Mouse (Mus musculus) layer of hippocampus, postnatal 25 days (tissue): ENCODE results near the gene Elovl6. TPM values are rescaled to one million over a fixed set of nuclear protein-coding genes. Genes with fewer than 3 reads are reported as not detected.

Experiments
- DNase-seq, 2 experiments: peaks; one replicate each; pipeline ENCODE4 v3.0.0; 2022; ENCODE audit warnings: mixed read lengths in 2 of 2, low spot score in 1 of 2; ENCODE audit errors: extremely low spot score in 1 of 2
- total RNA-seq, 2 experiments: library from RNA; stranded (reverse); gene quantifications; 2 replicates each; pipeline ENCODE4 v1.2.3; 2021

The Elovl6 gene
- total RNA-seq, 2 experiments from 2014 or later, result 37.8 to 40.8 TPM

DNA sequence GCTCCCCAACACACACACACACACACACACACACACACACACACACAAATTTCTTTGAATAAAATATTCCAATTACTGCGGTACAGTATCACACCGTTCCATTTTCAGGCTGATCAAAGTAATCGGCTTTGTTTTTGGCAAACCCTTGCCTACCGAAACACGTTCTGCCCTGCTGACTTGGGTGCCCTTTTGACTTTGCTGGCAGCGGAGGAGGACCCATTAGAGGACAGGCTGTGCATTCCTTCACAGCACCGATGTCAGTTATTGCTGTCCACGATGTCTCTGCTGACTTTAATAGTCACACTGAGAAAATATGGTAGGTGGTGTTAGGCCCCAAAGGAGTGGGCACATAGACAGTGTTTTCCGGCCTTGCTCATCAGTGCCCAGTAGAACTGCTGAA is 60.8 kb downstream of the Elovl6 start:
- DNase-seq, result no peak

DNA sequence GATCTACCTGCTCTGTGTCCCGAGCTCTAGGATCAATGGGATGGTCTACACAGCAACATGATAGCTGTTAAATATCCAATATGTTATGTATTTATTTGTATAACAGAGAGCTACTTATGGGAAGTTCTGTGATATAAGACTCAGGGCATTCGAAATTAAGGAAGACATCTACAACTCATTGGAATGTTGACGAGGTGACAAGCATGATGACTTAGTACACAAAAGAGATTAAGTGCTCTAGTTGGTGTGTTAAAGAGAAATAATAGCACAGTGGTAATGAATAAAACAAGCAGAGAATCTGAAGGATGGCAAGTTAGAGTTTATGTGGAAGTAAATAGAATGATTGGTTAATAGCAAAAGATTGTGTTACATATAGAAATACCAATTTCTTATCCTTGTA is 61.6 kb downstream of the Elovl6 start:
- no peak for DNase-seq

DNA sequence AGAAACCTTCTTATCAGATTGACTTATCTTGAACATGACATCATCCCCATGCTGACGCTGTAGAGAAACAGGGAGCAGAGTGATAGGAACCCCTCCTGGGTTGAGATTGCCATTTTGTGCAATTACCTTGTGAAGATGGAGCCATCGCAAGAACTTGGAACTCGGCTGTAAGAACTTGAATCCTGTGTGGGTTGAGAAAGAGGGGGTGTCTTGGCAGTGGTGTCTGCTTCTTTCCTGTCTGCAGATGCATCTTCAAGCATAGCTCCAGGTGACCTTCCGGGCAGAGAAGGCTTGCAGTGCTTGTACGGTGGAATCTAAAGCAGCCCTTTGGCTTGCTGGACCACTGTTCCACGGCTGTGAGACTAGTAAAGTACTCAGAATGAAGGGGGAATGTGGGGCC is 63.9 kb downstream of the Elovl6 start:
- DNase-seq, result no peak

DNA sequence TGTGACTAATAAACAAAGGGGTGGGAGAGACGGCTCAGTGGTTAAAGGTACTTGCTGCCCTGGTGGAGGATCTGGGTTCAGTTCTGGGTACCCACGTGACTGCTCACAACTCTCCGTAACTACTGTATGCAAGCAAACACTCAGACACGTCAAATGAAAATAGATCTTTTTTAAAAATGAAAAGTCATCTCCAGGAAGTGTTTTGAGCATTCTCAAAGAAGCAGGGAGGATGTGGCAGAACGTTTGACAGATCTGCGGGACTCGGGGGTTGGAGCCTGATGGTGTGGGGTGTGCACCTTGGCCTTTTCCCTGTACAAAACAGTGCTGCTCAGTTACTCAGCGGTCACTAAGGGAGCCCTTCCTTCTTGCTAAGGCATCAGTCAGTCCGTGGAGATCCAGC is 70.1 kb downstream of the Elovl6 start:
- no peak for DNase-seq

DNA sequence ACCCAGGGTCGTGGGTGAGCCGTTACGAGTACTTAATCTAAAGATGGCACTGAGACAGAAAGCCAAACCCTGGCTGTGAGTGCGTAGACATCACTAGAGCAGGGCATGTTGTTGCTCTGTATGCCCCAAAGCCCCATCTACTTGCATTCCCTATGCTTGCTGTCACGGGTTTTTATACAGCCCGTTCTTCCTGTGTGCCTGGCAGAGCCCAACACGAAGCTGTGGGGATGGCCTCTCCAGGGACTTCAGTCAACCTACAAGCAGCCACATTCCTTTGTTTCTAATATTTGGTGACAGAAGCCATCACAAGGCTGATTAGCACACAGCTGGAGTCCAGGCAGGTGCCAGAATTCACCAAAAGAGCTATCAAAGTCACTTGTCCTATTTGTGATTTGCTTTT is 73.3 kb downstream of the Elovl6 start:
- DNase-seq, result no peak

DNA sequence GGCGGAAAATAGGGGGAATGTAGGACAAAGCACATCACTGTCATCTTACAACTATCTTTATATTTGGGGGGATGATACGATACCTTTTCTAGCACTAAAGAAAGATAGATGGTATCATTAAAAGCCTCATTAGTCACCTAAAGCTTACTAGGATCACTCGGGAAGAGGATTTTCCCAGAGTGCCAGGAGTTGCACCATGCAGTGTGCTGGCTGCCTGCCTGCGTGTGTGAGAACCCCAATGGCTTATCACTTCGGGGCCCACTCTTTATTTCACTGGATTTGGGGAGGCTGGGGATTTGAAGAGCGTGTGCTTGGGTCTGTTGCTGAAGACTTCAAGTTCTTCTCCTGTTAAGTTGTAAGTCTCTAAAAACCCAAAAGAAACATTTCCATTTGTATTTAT is 73.8 kb downstream of the Elovl6 start:
- no peak for DNase-seq

DNA sequence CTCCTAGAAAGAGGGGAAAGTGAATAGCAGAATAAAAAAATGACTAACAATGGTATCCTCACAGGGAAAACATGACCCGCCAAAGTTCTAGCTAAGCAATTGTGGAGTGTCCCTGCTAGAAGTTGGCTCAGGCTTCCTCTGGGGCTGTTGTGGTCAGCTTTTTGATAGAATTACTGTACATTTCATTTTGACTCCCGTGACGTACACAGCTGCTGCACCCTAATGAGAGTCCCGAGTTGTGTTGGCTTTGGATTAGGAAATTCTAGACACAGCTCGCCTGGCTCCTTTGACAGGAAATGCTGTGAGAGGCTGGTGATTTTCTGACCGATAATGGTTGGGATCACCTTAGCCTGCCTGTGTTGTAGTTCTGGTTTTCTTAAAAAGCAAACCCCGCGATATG is 79.5 kb downstream of the Elovl6 start:
- DNase-seq, result no peak

DNA sequence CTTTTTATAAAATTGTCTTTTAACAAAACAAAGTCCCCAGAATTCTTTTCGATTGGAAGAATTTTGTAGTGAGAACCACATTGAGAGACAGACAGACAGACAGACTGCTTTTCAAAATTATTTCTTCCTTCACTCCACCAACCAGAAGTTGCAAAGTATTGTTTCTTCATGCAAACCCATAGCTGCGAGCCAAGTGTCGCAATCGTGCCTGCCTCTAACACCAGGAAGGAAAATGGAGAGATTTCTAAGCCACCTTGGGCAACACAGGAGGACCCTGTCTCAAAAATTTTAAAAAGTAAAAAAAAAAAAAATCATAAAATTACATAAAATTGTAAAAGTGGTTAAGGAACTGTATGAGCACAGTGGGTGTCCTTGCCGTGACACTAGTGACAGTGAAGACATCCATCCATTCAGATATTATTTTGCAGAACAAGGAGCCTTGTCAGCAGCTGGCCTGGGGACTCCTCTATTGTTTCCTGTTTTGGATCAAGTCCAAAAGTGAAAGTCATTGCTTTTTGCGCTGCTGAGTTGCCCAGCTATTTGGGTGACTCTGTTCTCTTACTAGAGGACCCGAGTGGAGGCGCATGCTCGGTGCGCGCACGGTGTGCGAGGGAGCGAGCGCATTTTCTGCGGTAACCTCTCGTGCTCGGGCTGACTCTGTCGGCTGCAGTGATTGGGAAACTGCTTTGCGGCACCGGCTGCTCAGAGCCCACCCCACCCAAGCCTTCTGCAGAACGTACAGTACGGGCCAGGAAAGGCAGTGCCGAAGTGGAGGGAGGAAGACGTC is 80.3 kb downstream of the Elovl6 start:
- peak in 1 of 2 experiments; percentile 44 for DNase-seq

DNA sequence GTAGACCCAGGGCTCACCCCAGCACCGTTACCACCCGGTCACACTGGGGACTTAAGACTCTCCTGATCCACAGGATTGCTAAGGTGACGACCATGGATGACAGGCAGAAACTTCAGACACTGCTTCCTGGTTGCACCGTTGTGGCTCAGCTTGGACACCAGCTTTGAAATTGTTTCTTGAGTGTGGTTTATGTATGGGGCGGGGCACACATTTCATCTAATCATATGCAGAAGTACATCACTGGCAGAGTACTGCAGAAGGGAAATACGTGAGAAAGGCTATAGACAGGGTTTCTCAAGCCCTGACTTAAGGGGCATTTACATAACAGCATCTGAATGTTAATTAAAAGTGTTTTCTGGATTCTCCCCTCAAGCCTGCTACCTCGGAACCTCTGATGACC is 81.6 kb downstream of the Elovl6 start:
- no peak for DNase-seq

DNA sequence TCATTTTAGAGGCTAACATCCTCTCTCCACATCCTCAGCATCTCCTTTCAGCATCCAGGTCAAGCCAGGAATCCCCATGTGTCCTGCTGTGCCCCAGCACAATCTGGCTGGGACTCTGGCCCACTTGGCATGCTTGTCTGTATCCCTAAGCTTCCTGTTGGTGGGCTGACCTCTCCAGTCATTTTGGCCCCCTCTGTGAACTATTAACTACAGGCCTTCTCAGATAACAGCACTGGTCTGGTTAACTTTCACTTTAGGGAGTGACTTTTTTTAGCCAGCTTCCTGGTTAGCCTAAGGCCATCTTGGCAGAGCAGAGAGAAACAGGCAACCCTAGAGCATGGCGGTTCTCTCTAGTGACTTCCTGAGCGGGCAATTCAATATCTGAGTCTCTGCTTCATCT is 82.1 kb downstream of the Elovl6 start:
- DNase-seq, result no peak

DNA sequence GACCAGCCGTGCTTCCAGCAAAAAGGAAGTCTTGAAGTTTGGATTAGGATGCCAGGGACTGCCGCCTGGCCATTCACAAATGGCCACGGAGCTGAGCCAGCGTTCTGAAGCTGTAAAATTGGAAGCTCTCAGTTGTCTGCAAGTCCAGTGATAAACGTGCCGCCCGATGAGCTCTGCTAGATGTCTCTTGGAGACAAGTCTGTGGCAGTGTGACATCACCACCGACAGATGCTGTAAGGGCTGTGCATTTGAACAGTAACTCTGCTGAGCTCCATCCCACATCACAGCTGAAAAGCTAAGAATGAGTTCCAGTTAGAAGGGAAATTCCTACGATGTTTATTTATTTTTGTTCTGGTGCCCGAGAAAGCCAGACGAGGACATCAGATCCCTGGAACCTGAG is 85.3 kb downstream of the Elovl6 start:
- no peak for DNase-seq

DNA sequence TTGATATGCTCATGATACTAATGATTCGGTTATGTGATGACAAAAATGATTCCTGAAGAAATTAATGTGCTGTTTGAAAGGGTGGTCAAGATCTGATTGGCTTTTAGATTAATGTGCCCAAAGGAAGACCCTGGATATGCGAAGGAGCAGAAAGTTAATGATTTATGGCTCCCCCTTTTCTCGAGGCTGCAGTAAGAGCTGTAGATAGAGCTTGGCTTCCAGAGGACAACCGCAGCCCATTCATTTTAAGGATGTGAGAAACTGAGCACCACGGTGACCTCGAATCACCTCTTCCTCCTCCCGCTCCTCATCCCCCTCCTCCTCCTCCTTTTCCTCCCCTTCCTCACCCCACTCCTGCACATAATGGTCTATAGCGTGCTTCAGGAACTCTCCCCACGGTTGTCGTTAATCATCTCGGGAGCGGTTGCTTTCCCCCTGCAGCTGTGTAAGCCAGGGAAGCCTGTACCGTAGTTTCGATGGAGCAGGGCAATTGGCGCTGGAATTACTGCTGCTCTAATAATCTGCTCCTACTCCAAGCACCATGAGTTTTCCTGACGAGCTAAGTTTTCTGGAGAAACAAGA is 87.1 kb downstream of the Elovl6 start:
- no peak for DNase-seq

DNA sequence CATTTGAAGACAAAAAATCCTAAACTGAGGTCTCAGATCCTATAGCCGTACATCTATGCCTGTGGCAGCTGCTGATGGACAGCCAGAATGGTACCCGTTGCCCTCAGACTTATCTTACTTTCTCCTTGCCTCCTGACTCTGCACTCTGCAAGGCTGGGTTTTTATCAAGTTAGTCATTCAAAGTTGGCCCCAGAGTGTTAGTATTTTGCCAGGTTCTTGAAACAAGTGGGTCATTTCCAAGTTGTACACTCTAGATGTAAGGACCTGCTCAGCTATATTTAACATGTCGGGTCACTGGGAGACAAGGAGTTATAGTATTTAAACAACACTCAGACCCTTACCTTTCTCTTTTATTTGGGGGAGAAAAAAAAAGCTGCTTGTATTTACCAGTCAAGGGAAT is 88.6 kb downstream of the Elovl6 start:
- no peak for DNase-seq

DNA sequence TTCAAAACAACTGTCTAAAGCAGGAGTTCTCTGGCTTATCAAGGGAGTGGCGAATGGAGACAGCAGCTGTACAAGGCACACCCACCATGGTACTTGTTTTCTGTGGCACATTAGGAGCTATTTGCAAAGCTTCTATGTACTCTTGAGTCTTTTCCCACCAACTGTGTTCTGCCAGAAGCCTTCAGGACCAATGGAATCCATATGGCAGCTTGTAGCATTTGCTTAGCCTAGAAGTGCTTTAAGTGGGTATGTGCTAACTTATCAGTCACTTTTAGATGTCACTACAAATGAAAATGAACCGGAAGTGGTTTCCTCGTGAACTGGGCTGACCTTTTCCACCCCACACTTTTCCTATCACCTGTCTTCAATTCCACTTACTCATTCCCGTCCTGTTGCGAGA is 89.1 kb downstream of the Elovl6 start:
- no peak for DNase-seq

DNA sequence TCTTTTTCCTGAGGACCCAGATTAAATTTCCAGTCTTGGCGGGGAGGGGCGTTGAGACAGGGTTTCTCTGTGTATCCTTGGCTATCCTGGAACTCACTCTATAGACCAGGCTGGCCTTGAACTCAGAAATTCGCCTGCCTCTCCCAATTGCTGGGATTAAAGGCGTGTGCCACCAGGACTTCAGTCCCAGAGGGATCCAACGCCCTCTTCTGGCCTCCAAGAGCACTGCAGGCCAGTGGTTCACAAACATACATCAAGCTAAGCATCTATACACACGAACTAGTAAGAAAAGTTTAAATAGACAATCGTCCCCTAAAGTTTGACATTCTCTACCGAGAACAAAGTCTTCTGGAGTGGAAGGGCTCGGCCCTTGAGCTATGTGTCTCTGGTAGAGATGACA is 90.0 kb downstream of the Elovl6 start:
- no peak for DNase-seq

DNA sequence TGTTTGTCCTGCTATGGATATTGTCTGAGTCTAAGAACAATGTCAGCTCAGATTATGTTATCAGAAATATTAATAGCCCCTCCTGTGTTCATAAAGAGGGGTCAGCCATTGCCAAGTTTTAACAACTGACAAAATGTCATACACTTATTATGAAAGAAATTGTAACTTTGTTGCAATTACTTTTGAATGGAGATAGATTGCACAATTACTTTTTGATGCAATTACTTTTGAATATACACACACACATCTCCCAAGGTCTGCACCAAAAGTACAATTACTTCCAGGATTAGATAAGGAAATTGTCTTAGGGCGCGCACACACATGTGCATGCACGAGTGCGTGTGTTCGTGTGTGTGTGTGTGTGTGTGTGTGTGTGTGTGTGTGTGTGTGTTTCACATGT is 90.5 kb downstream of the Elovl6 start:
- no peak for DNase-seq

DNA sequence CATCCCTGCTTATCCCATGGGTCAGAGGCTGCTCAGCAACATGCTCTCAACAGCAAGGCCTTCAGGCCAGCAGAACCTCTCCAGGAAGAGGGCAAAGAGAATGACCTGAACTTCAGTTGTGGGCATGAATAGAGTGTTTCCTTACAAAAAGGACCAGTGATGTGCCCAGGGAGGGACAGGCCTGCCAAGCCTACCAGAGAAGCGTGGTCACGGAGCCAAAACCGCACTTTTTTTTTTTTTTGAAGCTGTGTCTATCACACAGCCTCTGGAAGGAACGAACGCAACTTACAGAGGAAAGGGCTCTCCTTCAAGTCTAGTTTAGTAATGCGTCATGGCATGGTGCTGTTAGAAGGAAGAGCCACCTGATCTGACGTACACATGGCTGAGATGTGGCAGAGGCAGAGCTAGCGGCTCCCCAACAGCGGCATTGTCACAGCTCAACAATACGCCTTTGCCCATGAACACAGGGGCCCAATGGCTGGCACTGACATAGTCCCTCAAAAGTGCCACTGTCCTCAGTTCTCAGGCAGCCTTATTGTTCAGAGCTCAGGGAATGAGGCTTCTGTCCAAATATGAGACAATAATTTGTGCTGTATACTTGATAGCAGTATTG is 92.1 kb downstream of the Elovl6 start:
- DNase-seq, result no peak

DNA sequence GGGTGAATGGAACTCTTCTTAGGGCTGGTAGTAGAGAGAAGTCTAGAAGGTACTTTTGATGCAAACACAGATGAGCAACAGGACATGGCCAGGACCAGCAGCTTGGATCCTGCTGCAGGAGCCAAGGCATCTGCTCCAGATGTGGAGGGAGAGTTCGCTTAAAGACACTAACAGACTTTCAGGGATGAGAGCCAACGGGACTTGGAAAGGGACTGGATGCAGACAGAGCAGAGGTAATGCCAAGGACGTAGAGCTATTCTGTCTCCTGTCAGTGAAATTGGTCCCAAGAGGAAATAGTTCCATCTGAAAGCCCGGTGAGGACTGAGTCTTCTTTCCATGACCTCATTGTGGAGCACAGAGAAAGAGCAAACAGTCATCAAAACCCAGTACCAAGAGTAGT is 95.1 kb downstream of the Elovl6 start:
- DNase-seq, result no peak

DNA sequence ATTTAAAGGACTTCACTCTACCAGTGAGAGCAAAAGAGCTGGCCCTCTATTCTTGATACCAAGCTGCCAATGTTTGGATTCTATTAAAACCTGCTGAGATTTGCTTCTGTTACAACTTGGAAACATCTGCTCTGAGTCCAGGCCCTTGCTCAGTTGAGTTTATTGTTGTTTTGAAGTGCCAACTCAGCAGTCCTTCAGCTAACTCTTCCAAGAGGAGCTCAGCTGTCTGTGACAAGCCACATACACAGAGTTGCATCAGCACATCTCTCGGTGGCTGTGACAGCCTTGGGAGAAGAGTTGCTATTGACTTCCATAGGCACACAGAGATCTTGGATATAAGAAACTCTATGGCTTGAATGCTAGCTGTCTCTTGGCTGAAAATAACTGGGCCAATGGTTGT is 98.9 kb downstream of the Elovl6 start:
- DNase-seq, result no peak

DNA sequence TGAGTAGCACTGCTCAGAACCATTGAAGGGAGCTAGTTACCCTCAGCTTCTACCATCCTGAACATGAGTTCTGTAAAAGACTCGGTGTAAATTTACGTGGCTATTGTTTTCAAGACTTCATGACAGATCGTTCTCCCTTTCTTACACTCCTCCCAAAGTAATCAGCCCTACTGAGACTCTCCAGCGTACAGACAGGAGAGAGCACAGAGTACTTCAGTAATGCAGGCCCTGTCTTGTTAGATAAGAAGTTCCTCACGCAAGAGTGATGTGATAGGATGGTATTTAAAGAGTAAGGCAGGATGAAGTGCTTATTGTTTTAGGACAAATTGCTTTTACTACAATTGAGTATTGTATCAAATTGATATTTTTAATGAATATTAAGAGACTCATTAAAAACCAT is 99.7 kb downstream of the Elovl6 start:
- DNase-seq, result no peak

DNA sequence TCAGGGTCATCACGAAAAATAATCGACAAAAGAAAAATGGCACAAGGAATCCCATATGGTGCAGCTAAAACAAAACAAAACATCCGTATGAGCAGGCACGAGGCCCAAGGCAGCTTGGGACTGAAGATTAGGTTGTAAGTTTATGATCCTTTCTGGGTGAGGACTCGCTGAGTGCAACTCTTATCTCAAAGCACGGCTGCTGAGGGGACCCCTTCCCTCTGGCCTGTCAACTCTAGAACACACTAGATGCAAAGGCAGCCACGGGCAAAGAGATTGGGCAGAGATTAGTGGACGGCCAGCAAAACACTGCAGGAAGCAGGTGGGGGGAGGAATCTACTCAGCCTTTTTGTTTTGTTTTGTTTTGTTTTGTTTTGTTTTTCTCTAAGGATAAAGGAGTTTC is 101.4 kb downstream of the Elovl6 start:
- DNase-seq, result no peak

DNA sequence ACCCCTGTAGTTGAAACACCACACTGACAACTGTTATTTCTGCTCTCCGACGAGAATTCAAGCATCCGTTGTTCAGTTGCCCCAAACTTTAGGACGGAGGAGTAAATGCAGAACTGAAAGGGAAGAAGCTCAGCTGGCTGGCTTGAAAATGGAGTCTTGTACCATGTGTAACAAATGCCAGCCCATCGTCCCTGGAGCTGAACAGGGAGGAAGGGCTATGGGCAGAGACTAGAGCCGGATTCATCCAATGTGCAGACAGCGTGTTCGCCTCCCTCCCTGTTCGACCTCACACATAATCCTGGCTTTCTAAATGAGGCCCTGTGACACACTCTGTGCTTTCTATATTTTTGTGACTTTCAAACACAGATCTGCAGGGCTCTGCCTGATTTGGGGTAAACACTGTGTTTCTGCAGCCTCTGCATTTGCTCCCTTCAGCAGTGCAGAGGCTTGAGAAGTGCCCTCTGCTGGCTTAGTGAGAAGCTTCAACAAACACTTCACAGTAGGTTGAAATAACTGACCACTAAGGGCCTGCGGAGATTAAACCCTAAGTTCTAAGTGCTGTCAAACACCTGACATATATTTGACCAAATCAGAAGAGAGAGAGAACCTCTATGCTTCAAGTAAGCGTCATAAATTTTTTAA is 102.2 kb downstream of the Elovl6 start:
- no peak for DNase-seq
